Mouse (Mus musculus): ENCODE data around the gene Mst1. TPM values are rescaled to one million over a fixed set of nuclear protein-coding genes. Genes with fewer than 3 reads are reported as not detected.

The Mst1 gene
- polyA plus RNA-seq (2012; rRNA removed), result 0.08 TPM in 1 of 2 replicates, not detected in the other

DNA sequence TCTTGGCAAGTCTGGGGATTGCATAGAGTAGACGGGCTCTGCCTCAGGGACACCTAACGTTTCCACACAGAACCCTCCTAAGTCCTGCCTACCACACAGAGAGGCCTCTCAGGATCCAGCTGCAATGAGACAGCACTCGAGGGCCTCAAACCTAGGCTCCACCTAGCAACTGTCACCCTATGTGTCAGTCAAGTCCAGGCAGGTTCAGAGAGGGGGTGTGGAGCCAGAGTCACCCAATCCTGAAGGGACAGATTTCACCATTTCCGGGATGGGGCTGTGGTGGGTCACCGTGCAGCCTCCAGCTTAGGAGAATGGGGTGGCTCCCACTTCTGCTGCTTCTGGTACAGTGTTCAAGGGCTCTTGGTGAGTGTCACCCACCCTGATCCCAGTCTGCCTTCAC, at the start of gene Mst1:
TSS of gene Mst1 (plus strand) at position 269 of the 400 bp plus-strand sequence.

DNA sequence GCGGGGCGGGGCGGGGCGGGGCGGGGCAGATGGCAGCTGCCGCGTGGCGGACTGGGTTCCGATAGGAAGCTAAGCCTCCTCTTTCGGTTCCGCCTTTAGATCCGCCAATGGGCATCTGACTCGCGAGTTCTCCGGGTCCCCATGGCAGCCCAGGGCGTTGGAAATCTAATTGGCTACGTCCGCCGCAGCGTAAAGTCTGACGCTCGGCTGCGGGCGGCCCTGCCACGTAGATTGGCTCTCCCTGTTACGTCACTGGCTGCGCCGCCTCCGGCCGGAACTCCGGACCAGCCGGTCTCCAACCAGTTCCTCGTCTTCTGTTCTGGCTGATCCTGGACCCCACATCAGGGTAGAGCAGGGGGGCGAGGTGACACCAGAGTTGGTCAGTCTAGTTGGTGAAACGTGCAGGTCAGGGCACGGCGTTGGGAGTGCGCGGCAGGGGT, 31.2 kb upstream of the Mst1 start, which contains the start of gene Gmppb:
TSS of gene Gmppb (plus strand) at position 227 of the 440 bp plus-strand sequence.

GRCm38 (mm10) chr9:108052885-108053664, 27.2 kb upstream of the Mst1 start, which contains the start of gene Amigo3:
TSS of gene Amigo3 (plus strand) at chr9:108053159.

GRCm38 (mm10) chr9:108082988-108083431, 2.8 kb downstream of the Mst1 start, which contains the start of gene Rnf123:
TSS of gene Rnf123 (minus strand) at chr9:108083346.

GRCm38 (mm10) chr9:108094184-108094941, 14.1 kb downstream of the Mst1 start, which contains the start of gene Apeh:
TSS of gene Apeh (minus strand) at chr9:108094606.

Other genes with a start within 250 kb of the Mst1 start
- 84.9 and 89.6 TPM in 2 replicates for gene Rbm6, start 207.2 kb upstream of the Mst1 start, polyA plus RNA-seq (2012; rRNA removed)
- 27.4 and 28.6 TPM in 2 replicates for gene Mon1a, start 192.3 kb upstream of the Mst1 start, polyA plus RNA-seq (2012; rRNA removed)
- gene Mst1r, start 173.6 kb upstream of the Mst1 start, polyA plus RNA-seq (2012; rRNA removed), result 4.4 and 5.7 TPM in 2 replicates
- not detected in 2 replicates for gene Actl11, start 152.0 kb upstream of the Mst1 start, polyA plus RNA-seq (2012; rRNA removed)
- gene Camkv, start 144.8 kb upstream of the Mst1 start, polyA plus RNA-seq (2012; rRNA removed), result 249 and 282 TPM in 2 replicates
- gene Traip, start 130.3 kb upstream of the Mst1 start, polyA plus RNA-seq (2012; rRNA removed), result 11.2 and 13.3 TPM in 2 replicates
- gene Uba7, start 104.9 kb upstream of the Mst1 start, polyA plus RNA-seq (2012; rRNA removed), result 6.6 and 9.3 TPM in 2 replicates
- 0.71 and 0.83 TPM in 2 replicates for gene Gm20661, start 97.4 kb upstream of the Mst1 start, polyA plus RNA-seq (2012; rRNA removed)
- gene Inka1, start 94.6 kb upstream of the Mst1 start, polyA plus RNA-seq (2012; rRNA removed), result 11.5 and 14.8 TPM in 2 replicates
- gene Cdhr4, start 87.9 kb upstream of the Mst1 start, polyA plus RNA-seq (2012; rRNA removed), result 2.4 and 4.6 TPM in 2 replicates
- gene Gm20662, start 84.1 kb upstream of the Mst1 start, polyA plus RNA-seq (2012; rRNA removed), result 2.7 and 3.6 TPM in 2 replicates
- gene Ip6k1, start 77.9 kb upstream of the Mst1 start, polyA plus RNA-seq (2012; rRNA removed), result 145 and 151 TPM in 2 replicates
- 13.7 and 14.8 TPM in 2 replicates for gene Gmppb, start 31.2 kb upstream of the Mst1 start, polyA plus RNA-seq (2012; rRNA removed)
- 1.8 and 2.4 TPM in 2 replicates for gene Amigo3, start 27.3 kb upstream of the Mst1 start, polyA plus RNA-seq (2012; rRNA removed)
- gene Rnf123, start 2.9 kb downstream of the Mst1 start, polyA plus RNA-seq (2012; rRNA removed), result 69.5 and 73.6 TPM in 2 replicates
- 47.2 and 50.7 TPM in 2 replicates for gene Apeh, start 14.2 kb downstream of the Mst1 start, polyA plus RNA-seq (2012; rRNA removed)
- gene Bsn, start 109.9 kb downstream of the Mst1 start, polyA plus RNA-seq (2012; rRNA removed), result 20.1 and 25.7 TPM in 2 replicates
- 33.7 and 34.6 TPM in 2 replicates for gene Dag1, start 183.5 kb downstream of the Mst1 start, polyA plus RNA-seq (2012; rRNA removed)
- gene Nicn1, start 210.0 kb downstream of the Mst1 start, polyA plus RNA-seq (2012; rRNA removed), result 104 and 128 TPM in 2 replicates
- 62.3 and 64.8 TPM in 2 replicates for gene Amt, start 216.4 kb downstream of the Mst1 start, polyA plus RNA-seq (2012; rRNA removed)
- 143 and 147 TPM in 2 replicates for gene Rhoa, start 225.7 kb downstream of the Mst1 start, polyA plus RNA-seq (2012; rRNA removed)
- 34.3 and 38.3 TPM in 2 replicates for gene Tcta, start 225.7 kb downstream of the Mst1 start, polyA plus RNA-seq (2012; rRNA removed)

Measured in central nervous system, embryonic 18 days (tissue).